Mouse (Mus musculus) erythroblast, embryonic 14.5 days (primary cell): ENCODE data around the gene Abcc12.

Experiments
- GATA1 ChIP-seq: IDR thresholded peaks from 2 replicates; pipeline ENCODE4 v1.6.1; 2012; ENCODE audit warnings: low read length, inconsistent platforms, mixed read lengths
- TAL1 ChIP-seq: IDR thresholded peaks from 3 replicates; pipeline ENCODE4 v1.6.1; 2012; ENCODE audit warnings: low read length, inconsistent platforms, mixed read lengths

DNA sequence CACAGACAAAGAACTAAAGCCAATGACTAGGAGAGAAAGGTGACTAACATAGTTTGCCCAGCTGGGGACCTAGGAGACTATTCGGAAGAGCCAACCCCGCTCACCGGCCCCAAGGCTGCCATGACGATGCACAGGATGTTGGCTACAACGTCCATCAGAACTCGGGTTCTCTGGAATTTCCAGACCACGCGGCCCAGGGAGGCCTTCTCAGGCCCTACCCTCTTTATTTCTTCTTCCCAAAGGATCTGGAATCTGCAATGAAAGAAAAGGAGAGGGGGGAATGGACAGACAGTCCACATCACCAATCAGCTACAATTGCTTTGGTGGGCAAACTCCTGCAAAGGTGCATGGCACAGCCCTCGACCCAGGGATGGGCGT, 19.8 kb downstream of the Abcc12 start:
- TF ChIP-seq GATA1: no peak
- TF ChIP-seq TAL1: no peak
